Mouse (Mus musculus) heart, adult 2 months (tissue): ENCODE measurements around the gene Rdx. TPM values are rescaled to one million over a fixed set of nuclear protein-coding genes. Genes with fewer than 3 reads are reported as not detected.

Experiments used
- DNase-seq, 2 experiments: peaks; one replicate each; pipeline ENCODE4 v3.0.0; 2021
- H3K27ac ChIP-seq: fragments of 200-600 bp; 2 replicates; pipeline ENCODE4 v1.8.1; 2022
- H3K27me3 ChIP-seq: fragments of 200-500 bp; 2 replicates; pipeline ENCODE4 v1.6.1; 2012; ENCODE audit warnings: mild to moderate bottlenecking, low read length, inconsistent platforms, mixed read lengths; ENCODE audit not compliant: control insufficient read depth, insufficient read depth
- H3K36me3 ChIP-seq: fragments of 200-500 bp; 2 replicates; pipeline ENCODE4 v1.6.1; 2012; ENCODE audit warnings: low read length, inconsistent platforms; ENCODE audit not compliant: control insufficient read depth, insufficient read depth
- H3K4me1 ChIP-seq: fragments of 200-500 bp; 2 replicates; pipeline ENCODE4 v1.6.1; 2011; ENCODE audit warnings: low read length; ENCODE audit not compliant: control insufficient read depth, insufficient read depth
- H3K4me3 ChIP-seq: fragments of 200-600 bp; 2 replicates; pipeline ENCODE4 v1.8.1; 2022
- H3K79me2 ChIP-seq: fragments of 200-500 bp; replicated peaks from 2 replicates; pipeline ENCODE4 v1.6.1; 2012; ENCODE audit warnings: mild to moderate bottlenecking, inconsistent platforms, low read length, moderate library complexity, mixed read lengths; ENCODE audit not compliant: control insufficient read depth, insufficient read depth
- H3K9ac ChIP-seq: fragments of 200-500 bp; 2 replicates; pipeline ENCODE4 v1.6.1; 2012; ENCODE audit warnings: low read depth, mild to moderate bottlenecking, control low read depth, inconsistent platforms, low read length, mixed read lengths
- CTCF ChIP-seq: fragments of 200-600 bp; IDR thresholded peaks from 2 replicates; pipeline ENCODE4 v1.8.1; 2022; ENCODE audit warnings: antibody characterized with exemption, mild to moderate bottlenecking, moderate library complexity
- EP300 ChIP-seq: fragments of 200-500 bp; IDR thresholded peaks from 2 replicates; pipeline ENCODE4 v1.6.1; 2011; ENCODE audit warnings: low read depth, low read length, control low read depth; ENCODE audit not compliant: insufficient read depth
- POLR2A ChIP-seq: fragments of 200-500 bp; IDR thresholded peaks from 2 replicates; pipeline ENCODE4 v1.6.1; 2011; ENCODE audit warnings: mild to moderate bottlenecking, low read depth, low read length, control low read depth; ENCODE audit not compliant: insufficient read depth
- WGBS: fragments of 180-500 bp; shearing (Covaris S2); methylation state at CpG from one replicate; pipeline ENCODE4 v1.1.7; 2018; 5-methylcytosine and 5-hydroxymethylcytosine counted together
- intact Hi-C: fragments of 180-260 bp; cut with DNase I; formaldehyde crosslinking; loops from one replicate; pipeline ENCODE4 v1.15.1; 2025
- polyA plus RNA-seq: library from polyadenylated mRNA; depleted of rRNA; stranded (reverse); fragments of >200 nt; gene quantifications from 2 replicates; pipeline ENCODE4 v1.2.3, GENCODE M21; 2012
- total RNA-seq, 2 experiments: library from RNA; stranded (reverse); gene quantifications; 2 replicates each; pipeline ENCODE4 v1.2.3; 2021

The Rdx gene
- total and polyA plus RNA-seq, 3 experiments = 20.8 to 97.0 (median 81.8) TPM

GRCm38 (mm10) chr9:52028521-52029405, 18.2 kb upstream of the Rdx start:
- no peaks in the 10 kb centered on the region for H3K27me3 ChIP-seq
- TF ChIP-seq EP300 = no peak
- TF ChIP-seq POLR2A = no peak
- TF ChIP-seq CTCF = no peak
- intact Hi-C loops = loop anchor here (1.0 to 5.0 kb wide), 2 partner anchors 20 to 36 kb away; no protein-coding TSS in a partner anchor
- peaks cover 13% of the 10 kb centered on the region for H3K4me1 ChIP-seq
- 38% methylated on average over 9 of the region's 9 CpGs for WGBS
- no peaks in the 10 kb centered on the region for H3K79me2 ChIP-seq
- DNase-seq = peak in 1 of 2 experiments; percentile 29
- H3K27ac ChIP-seq = peak overlapping the region; percentile 64
- no peak overlapping the region for H3K4me3 ChIP-seq
- H3K9ac ChIP-seq = no peak overlapping the region
- H3K36me3 ChIP-seq = peaks cover 7% of the 10 kb centered on the region

- Histone ChIP-seq H3K9ac (no peak overlapping the region), H3K4me3 (no peak overlapping the region), H3K4me1 (peaks cover 13% of the 10 kb centered on the region), H3K27me3 (no peaks in the 10 kb centered on the region), H3K36me3 (peaks cover 7% of the 10 kb centered on the region), H3K79me2 (no peaks in the 10 kb centered on the region), H3K27ac (no peak overlapping the region)
- WGBS = 84% methylated on average over 2 of the region's 2 CpGs
- intact Hi-C loops = no loop called here
- DNase-seq = no peak
- TF ChIP-seq POLR2A (no peak), EP300 (no peak), CTCF (no peak)
Measured at GRCm38 (mm10) chr9:52031501-52031900, 15.5 kb upstream of the Rdx start.

- H3K36me3 ChIP-seq = no peaks in the 10 kb centered on the region
- no peaks in the 10 kb centered on the region for H3K27me3 ChIP-seq
- no peak for DNase-seq
- no peaks in the 10 kb centered on the region for H3K79me2 ChIP-seq
- no peak for TF ChIP-seq EP300
- no peak for TF ChIP-seq POLR2A
- TF ChIP-seq CTCF = no peak
- no peaks in the 10 kb centered on the region for H3K4me1 ChIP-seq
- intact Hi-C loops = no loop called here
- no peak overlapping the region for H3K27ac ChIP-seq
- no peak overlapping the region for H3K4me3 ChIP-seq
- H3K9ac ChIP-seq = no peak overlapping the region
- 93% methylated on average over 1 of the region's 1 CpGs for WGBS
Measured at GRCm38 (mm10) chr9:52037493-52037892, 9.5 kb upstream of the Rdx start.

GRCm38 (mm10) chr9:52041657-52042056, 5.3 kb upstream of the Rdx start:
- no peaks in the 10 kb centered on the region for H3K27me3 ChIP-seq

GRCm38 (mm10) chr9:52046686-52047085, 287 bp upstream of the Rdx start:
- Histone ChIP-seq H3K36me3 (peaks cover 15% of the 10 kb centered on the region), H3K9ac (no peak overlapping the region), H3K79me2 (peaks cover 7% of the 10 kb centered on the region; the same call in 1 of the 2 replicates), H3K27me3 (no peaks in the 10 kb centered on the region), H3K4me1 (peaks cover 7% of the 10 kb centered on the region), H3K27ac (peak overlapping the region; percentile 99; the same call in 1 of the 2 replicates), H3K4me3 (no peak overlapping the region)
- WGBS = 55% methylated on average over 5 of the region's 5 CpGs
- intact Hi-C loops = loop anchor here (5.0 kb wide), 3 partner anchors 34 to 121 kb away; partner anchors contain the start of gene Zc3h12c
- no peak for TF ChIP-seq CTCF
- no peak for TF ChIP-seq EP300
- no peak for TF ChIP-seq POLR2A
- DNase-seq = no peak

More at GRCm38 (mm10) chr9:52041657-52042056, 5.3 kb upstream of the Rdx start:
- no peaks in the 10 kb centered on the region for H3K79me2 ChIP-seq
- intact Hi-C loops = no loop called here
- no peaks in the 10 kb centered on the region for H3K36me3 ChIP-seq
- no peaks in the 10 kb centered on the region for H3K4me1 ChIP-seq
- 91% methylated on average over 2 of the region's 2 CpGs for WGBS
- TF ChIP-seq EP300 = no peak
- TF ChIP-seq POLR2A = no peak
- no peak for TF ChIP-seq CTCF
- DNase-seq = no peak
- no peak overlapping the region for H3K9ac ChIP-seq
- no peak overlapping the region for H3K4me3 ChIP-seq
- H3K27ac ChIP-seq = no peak overlapping the region
